Mouse (Mus musculus): Measurements from ENCODE around the gene Ccdc83.

DNA sequence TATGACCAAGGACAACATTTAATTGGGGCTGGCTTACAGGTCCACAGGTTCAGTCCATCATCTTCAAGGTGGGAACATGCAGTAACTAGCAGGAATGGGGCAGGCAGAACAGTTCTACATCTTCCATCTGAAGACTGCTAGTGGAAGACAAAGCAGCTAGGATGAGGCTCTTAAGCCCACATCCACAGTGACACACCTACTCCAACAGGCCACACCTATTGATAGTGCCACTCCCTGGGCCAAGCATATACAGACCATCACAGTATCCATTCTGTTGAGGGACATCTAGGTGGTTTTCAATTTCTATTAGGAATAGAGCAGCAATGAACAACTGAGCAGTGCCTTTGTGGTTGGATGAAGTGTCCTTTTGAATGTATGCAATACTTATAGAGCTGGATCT is 54.6 kb downstream of the Ccdc83 start:
- TF ChIP-seq CTCF (IDR thresholded peaks at IDR 0.05; ENCODE audit: insufficient read depth, low read depth, low read length) (no peak), POLR2A (IDR thresholded peaks at IDR 0.05; ENCODE audit: insufficient read depth, low read depth, low read length) (no peak)

Measured in olfactory bulb, adult 2 months (tissue).